Mouse (Mus musculus) frontal cortex, adult (tissue): Measurements from ENCODE around the gene Scpep1.
"Not testable (repeated sequence)": the region's sequence is repeated elsewhere in the genome, so short reads cannot be mapped to it uniquely, and the experiment has no call there.

ENCODE experiments used
- ATAC-seq: cut with Nextera tagmentation; 2 replicates; pipeline ENCODE4 v1.9.2; 2017; ENCODE audit warnings: mild to moderate bottlenecking, moderate library complexity, mixed read lengths; ENCODE audit not compliant: low TSS enrichment

Scpep1 gene

GRCm38 (mm10) chr11:88955217-88955969 lies at the start of gene Scpep1:
Gene Scpep1 (minus strand): TSS chr11:88955465.
- ATAC-seq: peak; percentile 99

GRCm38 (mm10) chr11:89003726-89004125 lies 48.5 kb upstream of the Scpep1 start:
- no peak for ATAC-seq

- ATAC-seq: no peak
Observed at GRCm38 (mm10) chr11:89003078-89003477, 47.8 kb upstream of the Scpep1 start.

- ATAC-seq: no peak
Observed at GRCm38 (mm10) chr11:89002621-89003020, 47.4 kb upstream of the Scpep1 start.

- ATAC-seq: no peak
Observed at GRCm38 (mm10) chr11:89002068-89002467, 46.8 kb upstream of the Scpep1 start.

GRCm38 (mm10) chr11:89001569-89001968 lies 46.3 kb upstream of the Scpep1 start:
- no peak for ATAC-seq

GRCm38 (mm10) chr11:89000527-89000819 lies 45.2 kb upstream of the Scpep1 start:
- no peak for ATAC-seq

- ATAC-seq: no peak
Observed at GRCm38 (mm10) chr11:88999723-89000526, 44.7 kb upstream of the Scpep1 start.

- ATAC-seq: no peak
Observed at GRCm38 (mm10) chr11:88998974-88999722, 43.9 kb upstream of the Scpep1 start, which contains the start of gene Trim25. Gene Trim25 (plus strand): TSS chr11:88999376.

GRCm38 (mm10) chr11:88998406-88998805 lies 43.1 kb upstream of the Scpep1 start:
- ATAC-seq: no peak

GRCm38 (mm10) chr11:88997343-88997742 lies 42.1 kb upstream of the Scpep1 start:
- not testable (repeated sequence) for ATAC-seq

- no peak for ATAC-seq
Observed at GRCm38 (mm10) chr11:88996427-88996826, 41.2 kb upstream of the Scpep1 start.

GRCm38 (mm10) chr11:88995616-88996015 lies 40.4 kb upstream of the Scpep1 start:
- ATAC-seq: no peak

- ATAC-seq: no peak
Observed at GRCm38 (mm10) chr11:88994492-88994891, 39.2 kb upstream of the Scpep1 start.

- ATAC-seq: peak; percentile 81; the same call in 1 of the 2 replicates
Observed at GRCm38 (mm10) chr11:88993625-88994024, 38.4 kb upstream of the Scpep1 start.

- ATAC-seq: no peak
Observed at GRCm38 (mm10) chr11:88993186-88993585, 37.9 kb upstream of the Scpep1 start.

- no peak; the same call in 1 of the 2 replicates for ATAC-seq
Observed at GRCm38 (mm10) chr11:88989530-88989929, 34.3 kb upstream of the Scpep1 start.

GRCm38 (mm10) chr11:88988956-88989355 lies 33.7 kb upstream of the Scpep1 start:
- no peak for ATAC-seq

- no peak for ATAC-seq
Observed at GRCm38 (mm10) chr11:88986616-88987015, 31.4 kb upstream of the Scpep1 start.

- no peak for ATAC-seq
Observed at GRCm38 (mm10) chr11:88981337-88981736, 26.1 kb upstream of the Scpep1 start.

GRCm38 (mm10) chr11:88977188-88977587 lies 21.9 kb upstream of the Scpep1 start:
- no peak for ATAC-seq

GRCm38 (mm10) chr11:88976320-88976719 lies 21.1 kb upstream of the Scpep1 start:
- ATAC-seq: no peak
